Mouse (Mus musculus) left cerebral cortex, adult 6 months (tissue): ENCODE results near the gene Casp8. TPM values are rescaled to one million over a fixed set of nuclear protein-coding genes. Genes with fewer than 3 reads are reported as not detected.

Experiments used
- long read RNA-seq, 2 experiments: library from polyadenylated mRNA; unstranded; transcript quantifications; one replicate each; pipeline ENCODE4 v2.0.0; 2019 to 2020
- polyA plus RNA-seq: library from polyadenylated mRNA; unstranded; fragments of <200 nt; fragmentation: Nextera tagmentation; gene quantifications from 2 replicates; pipeline ENCODE4 v1.2.3, GENCODE M21; 2021

Casp8 gene
- polyA plus RNA-seq = 2.1 and 2.5 TPM in 2 replicates
- long read RNA-seq, experiment 1, transcript Casp8-201 (9 exons, 2,585 nt) = major isoform, 12 of 13 reads
- long read RNA-seq, experiment 1, partial matches to known transcripts = 0 of 13 reads
- long read RNA-seq, experiment 1, other reads (novel, unspliced or antisense) = 0 of 13 reads
- long read RNA-seq, experiment 2, partial matches to known transcripts = 0 of 3 reads
- long read RNA-seq, experiment 2, other reads (novel, unspliced or antisense) = 0 of 3 reads

GRCm38 (mm10) chr1:58795291-58796058 lies at the start of gene Casp8:
Gene Casp8, plus strand, starts transcription at chr1:58795374.

Other genes with a start within 250 kb of the Casp8 start
- 35.0 TPM in 2 replicates for gene Fam126b, start 209.1 kb upstream of the Casp8 start, polyA plus RNA-seq
- 557 and 563 TPM in 2 replicates for gene Ndufb3, start 209.0 kb upstream of the Casp8 start, polyA plus RNA-seq
- not detected in 2 replicates for gene Als2cr12, start 99.4 kb upstream of the Casp8 start, polyA plus RNA-seq
- gene Cflar, start 83.9 kb upstream of the Casp8 start, polyA plus RNA-seq = 13.1 and 13.9 TPM in 2 replicates
- 36.5 and 39.3 TPM in 2 replicates for gene Trak2, start 178.1 kb downstream of the Casp8 start, polyA plus RNA-seq
- 37.8 and 37.9 TPM in 2 replicates for gene Stradb, start 178.1 kb downstream of the Casp8 start, polyA plus RNA-seq